Mouse (Mus musculus): ENCODE results near the gene Poc5. TPM values are rescaled to one million over a fixed set of nuclear protein-coding genes. Genes with fewer than 3 reads are reported as not detected.
A peak's percentile ranks its signal among the peaks of the same experiment; 100 is the strongest.

Poc5 gene
- polyA plus RNA-seq, 1 experiment from 2014 or later: 28.1 TPM

GRCm38 (mm10) chr13:96451386-96452140 is 63.5 kb downstream of the Poc5 start:
- H3K4me1 ChIP-seq (ENCODE audit: control insufficient read depth, insufficient read depth, low read length): no peaks in the 10 kb centered on the region
- no peaks in the 10 kb centered on the region for H3K9me3 ChIP-seq (replicated peaks; ENCODE audit: control insufficient read depth, low read length)
- no peak overlapping the region for H3K4me3 ChIP-seq (ENCODE audit: low read depth, low read length)
- ATAC-seq (replicated peaks; ENCODE audit: insufficient number of reproducible peaks, low FRiP score, low TSS enrichment, low read depth): no peak
- no peak for DNase-seq (ENCODE audit: low spot score)
- WGBS: 89% methylated on average over 11 of the region's 11 CpGs
- H3K27me3 ChIP-seq (ENCODE audit: control insufficient read depth, insufficient read depth, low read length): no peaks in the 10 kb centered on the region
- no peaks in the 10 kb centered on the region for H3K36me3 ChIP-seq (replicated peaks; ENCODE audit: control insufficient read depth, insufficient read depth, low read depth, low read length)
- no peak overlapping the region for H3K4me2 ChIP-seq (ENCODE audit: low read depth, low read length)
- no peak overlapping the region for H3K9ac ChIP-seq (replicated peaks; ENCODE audit: low read length)
- no peak overlapping the region for H3K27ac ChIP-seq (replicated peaks; ENCODE audit: low read depth, low read length)

- no peaks in the 10 kb centered on the region for H3K9me3 ChIP-seq (replicated peaks; ENCODE audit: control insufficient read depth, low read length)
- no peaks in the 10 kb centered on the region for H3K36me3 ChIP-seq (replicated peaks; ENCODE audit: control insufficient read depth, insufficient read depth, low read depth, low read length)
- WGBS: 96% methylated on average over 3 of the region's 3 CpGs
- H3K27ac ChIP-seq (replicated peaks; ENCODE audit: low read depth, low read length): no peak overlapping the region
- no peak overlapping the region for H3K4me2 ChIP-seq (ENCODE audit: low read depth, low read length)
- no peak overlapping the region for H3K4me3 ChIP-seq (ENCODE audit: low read depth, low read length)
- no peak overlapping the region for H3K9ac ChIP-seq (replicated peaks; ENCODE audit: low read length)
- H3K4me1 ChIP-seq (ENCODE audit: control insufficient read depth, insufficient read depth, low read length): no peaks in the 10 kb centered on the region
- ATAC-seq (replicated peaks; ENCODE audit: insufficient number of reproducible peaks, low FRiP score, low TSS enrichment, low read depth) (no peak), DNase-seq (ENCODE audit: low spot score) (no peak)
- no peaks in the 10 kb centered on the region for H3K27me3 ChIP-seq (ENCODE audit: control insufficient read depth, insufficient read depth, low read length)
These were observed 64.5 kb downstream of the Poc5 start for GRCm38 (mm10) chr13:96452621-96453020.

DNA sequence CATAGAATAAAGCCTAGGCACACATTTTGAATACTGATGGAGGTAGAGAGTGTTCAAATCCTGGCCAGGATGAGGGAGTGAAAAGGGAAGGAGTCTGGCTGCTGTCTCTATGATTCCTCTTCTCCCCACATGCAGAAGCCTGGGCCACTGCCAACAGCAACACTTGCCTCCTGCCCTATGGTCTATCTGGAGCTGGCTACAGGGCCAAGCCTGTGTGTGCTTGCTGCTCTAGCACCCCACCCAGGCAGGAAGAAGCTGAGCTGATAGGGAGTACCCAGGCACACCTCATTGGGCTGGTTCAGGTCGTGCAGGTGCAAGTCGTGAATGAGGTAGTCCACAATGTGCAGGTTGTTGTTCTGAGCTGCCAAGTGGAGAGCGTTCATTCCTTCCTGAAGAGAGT is 66.2 kb downstream of the Poc5 start:
- no peak overlapping the region for H3K4me3 ChIP-seq (ENCODE audit: low read depth, low read length)
- no peaks in the 10 kb centered on the region for H3K36me3 ChIP-seq (replicated peaks; ENCODE audit: control insufficient read depth, insufficient read depth, low read depth, low read length)
- no peak overlapping the region for H3K27ac ChIP-seq (replicated peaks; ENCODE audit: low read depth, low read length)
- no peaks in the 10 kb centered on the region for H3K9me3 ChIP-seq (replicated peaks; ENCODE audit: control insufficient read depth, low read length)
- no peaks in the 10 kb centered on the region for H3K27me3 ChIP-seq (ENCODE audit: control insufficient read depth, insufficient read depth, low read length)
- H3K4me1 ChIP-seq (ENCODE audit: control insufficient read depth, insufficient read depth, low read length): no peaks in the 10 kb centered on the region
- WGBS: 76% methylated on average over 3 of the region's 3 CpGs
- H3K4me2 ChIP-seq (ENCODE audit: low read depth, low read length): no peak overlapping the region
- H3K9ac ChIP-seq (replicated peaks; ENCODE audit: low read length): no peak overlapping the region
- no peak for DNase-seq (ENCODE audit: low spot score)
- ATAC-seq (replicated peaks; ENCODE audit: insufficient number of reproducible peaks, low FRiP score, low TSS enrichment, low read depth): no peak

- H3K4me1 ChIP-seq (ENCODE audit: control insufficient read depth, insufficient read depth, low read length): no peaks in the 10 kb centered on the region
- H3K9me3 ChIP-seq (replicated peaks; ENCODE audit: control insufficient read depth, low read length): no peaks in the 10 kb centered on the region
- H3K36me3 ChIP-seq (replicated peaks; ENCODE audit: control insufficient read depth, insufficient read depth, low read depth, low read length): no peaks in the 10 kb centered on the region
- DNase-seq (ENCODE audit: low spot score): no peak
- H3K27me3 ChIP-seq (ENCODE audit: control insufficient read depth, insufficient read depth, low read length): no peaks in the 10 kb centered on the region
- no peak for ATAC-seq (replicated peaks; ENCODE audit: insufficient number of reproducible peaks, low FRiP score, low TSS enrichment, low read depth)
- no peak overlapping the region for H3K4me3 ChIP-seq (ENCODE audit: low read depth, low read length)
- no peak overlapping the region for H3K27ac ChIP-seq (replicated peaks; ENCODE audit: low read depth, low read length)
- H3K9ac ChIP-seq (replicated peaks; ENCODE audit: low read length): no peak overlapping the region
- WGBS: 95% methylated on average over 5 of the region's 5 CpGs
- no peak overlapping the region for H3K4me2 ChIP-seq (ENCODE audit: low read depth, low read length)
These were observed 69.5 kb downstream of the Poc5 start for GRCm38 (mm10) chr13:96457566-96457965.

- no peak for ATAC-seq (replicated peaks; ENCODE audit: insufficient number of reproducible peaks, low FRiP score, low TSS enrichment, low read depth)
- Histone ChIP-seq H3K4me2 (ENCODE audit: low read depth, low read length) (no peak overlapping the region), H3K36me3 (replicated peaks; ENCODE audit: control insufficient read depth, insufficient read depth, low read depth, low read length) (no peaks in the 10 kb centered on the region), H3K9ac (replicated peaks; ENCODE audit: low read length) (no peak overlapping the region), H3K27ac (replicated peaks; ENCODE audit: low read depth, low read length) (no peak overlapping the region), H3K9me3 (replicated peaks; ENCODE audit: control insufficient read depth, low read length) (no peaks in the 10 kb centered on the region), H3K4me1 (ENCODE audit: control insufficient read depth, insufficient read depth, low read length) (no peaks in the 10 kb centered on the region), H3K4me3 (ENCODE audit: low read depth, low read length) (no peak overlapping the region), H3K27me3 (ENCODE audit: control insufficient read depth, insufficient read depth, low read length) (no peaks in the 10 kb centered on the region)
- 85% methylated on average over 5 of the region's 5 CpGs for WGBS
- DNase-seq (ENCODE audit: low spot score): no peak
These were observed 69.9 kb downstream of the Poc5 start for GRCm38 (mm10) chr13:96458018-96458417.

DNA sequence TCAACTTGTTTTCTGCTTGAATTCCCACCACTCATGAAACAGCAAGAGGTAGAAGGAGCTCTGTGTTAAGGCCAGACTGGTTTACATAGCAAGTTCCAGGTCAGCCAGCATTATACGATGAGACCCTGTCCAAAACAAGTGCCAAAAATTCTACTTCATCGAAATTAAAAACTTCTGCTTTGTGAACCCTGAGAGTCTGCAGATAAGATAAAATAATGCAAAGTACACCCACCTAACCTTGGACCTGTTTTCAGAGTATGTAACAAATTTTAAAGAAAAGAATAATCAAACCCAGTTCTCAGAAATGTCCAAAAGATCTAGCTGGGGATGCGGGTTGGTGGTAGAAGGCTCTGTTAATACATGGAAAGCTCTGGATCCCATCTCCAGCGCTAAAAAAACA is 70.5 kb downstream of the Poc5 start:
- Histone ChIP-seq H3K36me3 (replicated peaks; ENCODE audit: control insufficient read depth, insufficient read depth, low read depth, low read length) (no peaks in the 10 kb centered on the region), H3K9me3 (replicated peaks; ENCODE audit: control insufficient read depth, low read length) (no peaks in the 10 kb centered on the region), H3K4me2 (ENCODE audit: low read depth, low read length) (no peak overlapping the region), H3K27me3 (ENCODE audit: control insufficient read depth, insufficient read depth, low read length) (no peaks in the 10 kb centered on the region), H3K9ac (replicated peaks; ENCODE audit: low read length) (no peak overlapping the region), H3K4me3 (ENCODE audit: low read depth, low read length) (no peak overlapping the region), H3K4me1 (ENCODE audit: control insufficient read depth, insufficient read depth, low read length) (no peaks in the 10 kb centered on the region), H3K27ac (replicated peaks; ENCODE audit: low read depth, low read length) (no peak overlapping the region)
- no peak for DNase-seq (ENCODE audit: low spot score)
- no peak for ATAC-seq (replicated peaks; ENCODE audit: insufficient number of reproducible peaks, low FRiP score, low TSS enrichment, low read depth)
- WGBS: 86% methylated on average over 4 of the region's 4 CpGs

- DNase-seq (ENCODE audit: low spot score) (peak; percentile 11), ATAC-seq (replicated peaks; ENCODE audit: insufficient number of reproducible peaks, low FRiP score, low TSS enrichment, low read depth) (no peak)
- no peak overlapping the region for H3K4me2 ChIP-seq (ENCODE audit: low read depth, low read length)
- no peak overlapping the region for H3K27ac ChIP-seq (replicated peaks; ENCODE audit: low read depth, low read length)
- no peaks in the 10 kb centered on the region for H3K36me3 ChIP-seq (replicated peaks; ENCODE audit: control insufficient read depth, insufficient read depth, low read depth, low read length)
- H3K9me3 ChIP-seq (replicated peaks; ENCODE audit: control insufficient read depth, low read length): no peaks in the 10 kb centered on the region
- no peak overlapping the region for H3K9ac ChIP-seq (replicated peaks; ENCODE audit: low read length)
- no peaks in the 10 kb centered on the region for H3K27me3 ChIP-seq (ENCODE audit: control insufficient read depth, insufficient read depth, low read length)
- no peak overlapping the region for H3K4me3 ChIP-seq (ENCODE audit: low read depth, low read length)
- no peaks in the 10 kb centered on the region for H3K4me1 ChIP-seq (ENCODE audit: control insufficient read depth, insufficient read depth, low read length)
- WGBS: 64% methylated on average over 1 of the region's 1 CpGs
These were observed 74.5 kb downstream of the Poc5 start for GRCm38 (mm10) chr13:96462644-96463043.

DNA sequence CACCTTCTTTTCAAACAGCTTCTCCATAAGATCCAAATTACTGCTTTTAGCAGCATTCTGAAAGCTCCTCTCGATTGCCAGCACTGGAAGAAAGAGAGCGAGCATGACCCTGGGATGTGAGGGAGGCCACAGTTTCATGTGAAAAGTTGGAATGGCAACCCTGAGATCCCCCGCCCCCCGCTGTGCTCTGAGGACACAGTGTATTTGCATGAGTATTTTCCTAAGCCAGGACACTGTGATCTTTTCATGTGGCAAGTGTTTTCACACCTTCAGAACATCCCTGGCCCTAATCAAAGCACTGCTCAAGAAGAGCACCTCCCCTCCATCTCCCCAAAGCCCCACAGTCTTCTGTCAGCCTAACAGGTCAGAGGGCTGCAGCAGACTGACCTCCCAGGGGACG is 77.2 kb downstream of the Poc5 start:
- Histone ChIP-seq H3K9ac (replicated peaks; ENCODE audit: low read length) (no peak overlapping the region), H3K4me1 (ENCODE audit: control insufficient read depth, insufficient read depth, low read length) (no peaks in the 10 kb centered on the region), H3K27ac (replicated peaks; ENCODE audit: low read depth, low read length) (no peak overlapping the region), H3K4me2 (ENCODE audit: low read depth, low read length) (no peak overlapping the region), H3K4me3 (ENCODE audit: low read depth, low read length) (no peak overlapping the region), H3K27me3 (ENCODE audit: control insufficient read depth, insufficient read depth, low read length) (no peaks in the 10 kb centered on the region), H3K36me3 (replicated peaks; ENCODE audit: control insufficient read depth, insufficient read depth, low read depth, low read length) (no peaks in the 10 kb centered on the region), H3K9me3 (replicated peaks; ENCODE audit: control insufficient read depth, low read length) (no peaks in the 10 kb centered on the region)
- DNase-seq (ENCODE audit: low spot score) (no peak), ATAC-seq (replicated peaks; ENCODE audit: insufficient number of reproducible peaks, low FRiP score, low TSS enrichment, low read depth) (no peak)
- 58% methylated on average over 5 of the region's 5 CpGs for WGBS

Data from embryonic facial prominence, embryonic 11.5 days (tissue).